Mouse (Mus musculus) midbrain, postnatal 0 days (tissue): ENCODE measurements around the gene Aatk. TPM values are rescaled to one million over a fixed set of nuclear protein-coding genes. Genes with fewer than 3 reads are reported as not detected.

ENCODE experiments used
- ATAC-seq: fragments of 200-750 bp; cut with Nextera tagmentation; 2 replicates; pipeline ENCODE4 v1.8.0; 2017; ENCODE audit warnings: moderate number of reproducible peaks, mild to moderate bottlenecking, moderate TSS enrichment, moderate library complexity; ENCODE audit not compliant: low FRiP score
- DNase-seq: peaks from one replicate; pipeline ENCODE4 v3.0.0-alpha.2; 2015; ENCODE audit warnings: low spot score
- H3K27ac ChIP-seq: fragments of 300-500 bp; sonication (generic); 2 replicates; pipeline ENCODE4 v1.5.1; 2014; ENCODE audit warnings: low read depth, mild to moderate bottlenecking, low read length, mixed read lengths
- H3K27me3 ChIP-seq: fragments of 300-500 bp; sonication (generic); 2 replicates; pipeline ENCODE4 v1.6.1; 2014; ENCODE audit warnings: low read length, control low read depth, mixed read lengths; ENCODE audit not compliant: insufficient read depth
- H3K36me3 ChIP-seq: fragments of 300-500 bp; sonication (generic); 2 replicates; pipeline ENCODE4 v1.6.1; 2014; ENCODE audit warnings: low read length, control low read depth, mixed read lengths; ENCODE audit not compliant: insufficient read depth
- H3K4me1 ChIP-seq: fragments of 300-500 bp; sonication (generic); 2 replicates; pipeline ENCODE4 v1.6.1; 2014; ENCODE audit warnings: mild to moderate bottlenecking, control low read depth, antibody characterized with exemption, low read length, mixed read lengths; ENCODE audit not compliant: insufficient read depth
- H3K4me2 ChIP-seq: fragments of 300-500 bp; sonication (generic); 2 replicates; pipeline ENCODE4 v1.6.1; 2014; ENCODE audit warnings: low read depth, mild to moderate bottlenecking, low read length, mixed read lengths; ENCODE audit not compliant: poor library complexity, severe bottlenecking
- H3K4me3 ChIP-seq: fragments of 300-500 bp; sonication (generic); 2 replicates; pipeline ENCODE4 v1.5.1; 2014; ENCODE audit warnings: low read depth, mild to moderate bottlenecking, low read length, moderate library complexity
- H3K9ac ChIP-seq: fragments of 300-500 bp; sonication (generic); replicated peaks from 2 replicates; pipeline ENCODE4 v1.6.1; 2014; ENCODE audit warnings: mild to moderate bottlenecking, low read length, moderate library complexity, mixed read lengths; ENCODE audit not compliant: poor library complexity, severe bottlenecking
- H3K9me3 ChIP-seq: fragments of 300-500 bp; sonication (generic); 2 replicates; pipeline ENCODE4 v1.6.1; 2016; ENCODE audit warnings: low read length, control low read depth
- CTCF ChIP-seq: IDR thresholded peaks from 2 replicates; pipeline ENCODE4 v1.5.1; 2016; ENCODE audit warnings: antibody characterized with exemption, mild to moderate bottlenecking
- WGBS: fragments of 180-500 bp; shearing (Covaris S2); extraction: QIAGEN DNeasy Blood & Tissue Kit; methylation state at CpG from one replicate; pipeline ENCODE4 v1.1.7; 2014; 5-methylcytosine and 5-hydroxymethylcytosine counted together
- polyA plus RNA-seq: library from polyadenylated mRNA; unstranded; fragments of >200 nt; fragmentation: Nextera tagmentation; extraction: Ambion mirVana; gene quantifications from 2 replicates; pipeline ENCODE4 v1.2.1, GENCODE M21; 2015
- total RNA-seq: library from RNA; depleted of rRNA; stranded (reverse); fragments of >200 nt; gene quantifications from 2 replicates; pipeline ENCODE4 v1.2.3, GENCODE M21; 2014

The Aatk gene
- total and polyA plus RNA-seq, 2 experiments from 2014 or later = 46.9 to 178 TPM

DNA sequence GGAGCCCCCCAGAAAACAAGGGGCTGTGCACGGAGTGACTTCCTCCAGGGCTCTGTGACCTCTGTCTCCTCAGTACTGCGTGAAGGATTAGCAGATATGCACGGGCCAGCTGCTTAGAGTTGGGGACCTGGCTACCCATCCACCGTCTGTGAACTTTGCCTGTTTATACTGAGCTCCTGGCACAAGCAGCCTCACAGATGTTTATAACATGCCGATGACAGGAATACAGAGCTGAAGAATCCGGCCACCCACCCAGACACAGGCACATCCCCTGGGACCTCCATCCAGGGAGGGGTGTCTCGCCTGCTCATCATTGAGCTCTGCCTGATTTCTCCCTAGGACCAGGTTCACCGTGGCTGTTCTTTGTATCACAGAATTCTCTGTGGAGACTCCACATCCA is 14.9 kb downstream of the Aatk start:
- 60% methylated on average over 8 of the region's 8 CpGs for WGBS
- H3K4me2 ChIP-seq = no peak overlapping the region
- H3K27ac ChIP-seq = no peak overlapping the region
- no peak overlapping the region for H3K4me3 ChIP-seq
- no peaks in the 10 kb centered on the region for H3K9me3 ChIP-seq
- no peak for DNase-seq
- 0 out of 2 replicates have a peak, but pooled peaks cover 3% of the 10 kb centered on the region for H3K36me3 ChIP-seq
- H3K9ac ChIP-seq = no peak overlapping the region
- no peak for TF ChIP-seq CTCF
- no peaks in the 10 kb centered on the region for H3K27me3 ChIP-seq
- ATAC-seq = no peak
- no peaks in the 10 kb centered on the region for H3K4me1 ChIP-seq

DNA sequence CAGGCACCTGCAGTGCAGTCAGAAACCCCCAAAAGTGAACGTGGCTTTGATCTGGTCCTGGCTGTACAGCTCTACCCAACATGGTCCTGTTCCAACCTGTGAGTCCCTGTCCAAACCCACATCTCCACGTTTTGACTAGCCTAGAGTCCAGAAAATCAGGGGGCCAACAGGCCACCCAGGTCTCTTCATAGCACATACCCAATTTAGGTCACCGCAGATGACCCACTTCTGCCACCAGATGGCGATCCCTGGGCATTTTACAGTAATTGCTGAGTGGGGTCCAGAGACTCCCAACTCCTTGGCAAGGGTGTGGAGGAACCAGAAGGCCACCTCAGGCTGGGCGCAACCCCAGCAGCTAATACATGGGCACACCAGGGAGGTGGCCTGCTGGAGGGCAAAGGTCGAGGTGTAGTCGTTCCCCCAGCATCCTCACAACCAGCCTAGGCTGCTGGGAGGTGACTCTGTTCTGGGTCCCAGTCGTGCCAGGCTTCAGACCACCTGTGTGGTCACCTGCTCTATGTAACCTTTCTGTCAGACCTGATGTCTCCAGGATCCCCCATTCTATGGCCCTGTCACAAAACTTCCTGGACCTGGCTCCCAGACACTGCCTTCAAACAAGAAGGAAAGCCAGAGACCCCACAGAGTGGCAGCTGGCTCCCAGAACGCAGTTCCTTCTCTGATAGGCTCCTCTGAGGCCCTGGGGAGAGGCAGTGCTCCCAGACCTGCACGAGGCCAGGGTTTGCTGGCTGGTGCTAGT is 16.6 kb downstream of the Aatk start:
- WGBS = 36% methylated on average over 10 of the region's 10 CpGs
- no peak overlapping the region for H3K4me3 ChIP-seq
- no peak overlapping the region for H3K27ac ChIP-seq

DNA sequence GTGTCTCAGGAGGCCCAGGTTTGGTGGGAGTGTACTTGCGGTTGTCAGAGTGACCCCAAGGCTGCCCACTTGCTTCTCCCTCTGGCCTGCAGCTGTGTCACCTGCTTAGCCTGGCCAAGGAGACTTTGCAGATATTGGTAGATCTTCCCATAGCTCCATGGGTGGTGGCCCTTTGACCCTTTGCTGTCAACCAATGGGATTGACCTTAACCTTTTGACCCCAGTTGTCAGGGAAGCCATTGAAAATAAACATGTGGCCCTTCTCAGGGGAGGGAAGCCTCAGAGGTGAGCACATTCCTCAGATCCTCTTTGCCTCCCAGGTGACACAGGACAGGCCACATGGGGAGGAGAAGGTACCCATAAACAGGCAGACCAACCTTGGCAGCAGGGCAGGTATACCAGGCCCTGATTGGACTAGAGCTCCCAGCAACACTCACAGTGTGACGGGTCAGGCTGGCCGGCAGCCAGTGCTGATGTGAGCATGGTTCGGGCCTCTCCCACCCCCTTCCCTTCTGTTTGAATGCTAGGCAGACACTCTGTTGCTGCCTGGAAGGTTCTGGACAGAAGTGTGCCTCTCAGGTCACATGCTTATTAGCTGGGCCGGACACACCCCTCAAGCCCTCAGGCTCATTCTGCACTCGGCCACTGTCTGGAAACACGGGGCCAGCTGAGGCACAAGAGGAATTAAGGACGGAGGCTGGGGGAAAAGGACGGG is 17.4 kb downstream of the Aatk start:
- ATAC-seq (no peak), DNase-seq (no peak)
- H3K27ac ChIP-seq = no peak overlapping the region
- TF ChIP-seq CTCF = no peak
- 42% methylated on average over 9 of the region's 9 CpGs for WGBS
- no peak overlapping the region for H3K4me2 ChIP-seq
- no peaks in the 10 kb centered on the region for H3K36me3 ChIP-seq
- no peaks in the 10 kb centered on the region for H3K27me3 ChIP-seq
- no peak overlapping the region for H3K9ac ChIP-seq
- H3K4me3 ChIP-seq = no peak overlapping the region
- no peaks in the 10 kb centered on the region for H3K9me3 ChIP-seq
- no peaks in the 10 kb centered on the region for H3K4me1 ChIP-seq

More for the DNA sequence above, 16.6 kb downstream of the Aatk start:
- TF ChIP-seq CTCF = peak; percentile 86
- H3K9me3 ChIP-seq = no peaks in the 10 kb centered on the region
- no peaks in the 10 kb centered on the region for H3K4me1 ChIP-seq
- DNase-seq (peak; percentile 84), ATAC-seq (peak; percentile 61; the same call in 1 of the 2 replicates)
- no peak overlapping the region for H3K4me2 ChIP-seq
- H3K27me3 ChIP-seq = no peaks in the 10 kb centered on the region
- H3K36me3 ChIP-seq = no peaks in the 10 kb centered on the region
- no peak overlapping the region for H3K9ac ChIP-seq

DNA sequence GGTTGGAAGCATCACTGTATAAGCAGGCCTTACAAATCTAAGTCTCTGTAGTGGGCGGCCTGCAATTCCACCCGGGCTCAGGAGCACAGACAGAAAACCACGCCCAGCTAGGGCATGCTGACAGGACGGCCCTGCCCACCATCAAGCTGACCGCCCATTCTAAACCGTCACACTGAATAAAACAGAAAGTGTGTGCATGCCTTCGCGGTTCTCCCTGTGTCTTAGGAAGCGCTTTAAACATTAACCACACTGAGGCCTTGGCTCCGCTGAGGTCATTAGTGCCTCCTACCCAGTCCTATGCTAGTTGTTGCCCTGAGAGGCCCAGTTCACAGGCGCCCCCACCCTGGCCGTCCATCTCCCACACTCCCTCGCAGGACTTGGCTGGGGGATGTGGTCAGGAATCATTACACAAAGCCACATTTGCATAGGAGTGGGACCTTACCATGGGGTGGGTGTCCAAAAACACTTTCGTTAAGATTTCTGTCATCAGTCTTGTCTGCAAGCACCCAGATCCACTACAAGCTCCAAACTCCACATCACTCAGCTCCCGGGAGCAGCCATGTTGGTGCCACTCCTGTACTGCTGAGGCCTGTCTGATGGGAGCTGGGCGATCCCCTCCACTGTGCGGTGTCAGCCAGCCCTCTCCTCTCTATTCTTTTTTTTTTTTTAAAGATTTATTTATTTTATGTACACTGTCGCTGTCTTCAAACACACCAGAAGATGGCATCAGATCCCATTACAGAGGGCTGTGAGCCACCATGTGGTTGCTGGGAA is 18.5 kb downstream of the Aatk start:
- H3K9me3 ChIP-seq = no peaks in the 10 kb centered on the region
- DNase-seq (no peak), ATAC-seq (no peak)
- no peaks in the 10 kb centered on the region for H3K27me3 ChIP-seq
- no peaks in the 10 kb centered on the region for H3K36me3 ChIP-seq
- no peak overlapping the region for H3K4me3 ChIP-seq
- TF ChIP-seq CTCF = 0 out of 2 replicates have a peak, but pooled peaks have one; percentile 5
- H3K4me2 ChIP-seq = no peak overlapping the region
- H3K27ac ChIP-seq = no peak overlapping the region
- H3K9ac ChIP-seq = no peak overlapping the region
- 71% methylated on average over 18 of the region's 18 CpGs for WGBS
- 0 out of 2 replicates have a peak, but pooled peaks cover under 1% of the 10 kb centered on the region for H3K4me1 ChIP-seq

DNA sequence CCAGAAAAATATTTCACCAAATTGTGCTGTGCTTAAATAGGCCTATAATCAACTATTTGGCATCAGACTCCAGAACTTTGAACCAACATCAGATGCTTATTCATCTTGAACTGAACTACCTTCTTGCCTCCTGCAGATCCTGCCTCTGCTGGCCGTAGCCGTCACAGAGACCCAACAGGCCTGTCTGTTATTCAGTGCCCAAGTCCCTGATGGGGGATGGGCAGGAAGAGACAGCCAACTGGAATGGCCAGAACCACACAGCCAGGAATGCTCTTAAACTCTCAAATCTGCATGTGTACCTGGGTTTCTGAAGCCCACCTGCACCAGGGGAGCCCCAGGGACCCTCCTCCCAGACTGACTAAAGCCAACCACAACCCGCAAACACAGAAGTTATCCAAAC is 20.0 kb downstream of the Aatk start:
- no peaks in the 10 kb centered on the region for H3K9me3 ChIP-seq
- no peak for TF ChIP-seq CTCF
- DNase-seq (no peak), ATAC-seq (no peak)
- no peaks in the 10 kb centered on the region for H3K36me3 ChIP-seq
- peaks cover 11% of the 10 kb centered on the region; the same call in 1 of the 2 replicates for H3K4me1 ChIP-seq
- 81% methylated on average over 3 of the region's 3 CpGs for WGBS
- no peak overlapping the region for H3K27ac ChIP-seq
- H3K4me3 ChIP-seq = no peak overlapping the region
- H3K27me3 ChIP-seq = no peaks in the 10 kb centered on the region
- no peak overlapping the region for H3K9ac ChIP-seq
- H3K4me2 ChIP-seq = no peak overlapping the region
